In genomic region chr5:71092475-71092874, GRCm38 (mm10) we compare ENCODE assay signal across 11 mouse cellular contexts. TPM values are rescaled to one million over a fixed set of nuclear protein-coding genes. Genes with fewer than 3 reads are reported as not detected.
DNase-seq lines count a peak whose midpoint lies in the region; ATAC-seq lines count a peak whose summit lies in the region.
"Had no signal": no experiment of that assay in that cellular context is flagged by ENCODE, and none has a peak within 500 bp of the region (broad histone marks: within the 10 kb centered on the region; RNA-seq: fewer than 3 reads in every experiment).

No protein-coding gene starts in this region.

- peaks cover 4% of the 10 kb centered on the region; the same call in 1 of the 2 replicates for H3K4me1 ChIP-seq in hindbrain, embryonic 10.5 days (replicated peaks)
- peaks cover 9% of the 10 kb centered on the region for H3K4me1 ChIP-seq in hindbrain, embryonic 13.5 days (replicated peaks)
- H3K4me1 ChIP-seq in forebrain, embryonic 14.5 days (ENCODE audit: control insufficient read depth, insufficient read depth, low read length) = peaks cover 6% of the 10 kb centered on the region; the same call in 1 of the 2 replicates
- H3K4me1 ChIP-seq in heart, embryonic 12.5 days (replicated peaks) = no peaks in the 10 kb centered on the region

- H3K27me3 ChIP-seq in hindbrain, embryonic 10.5 days (ENCODE audit: insufficient read depth, poor library complexity, severe bottlenecking) = peaks cover 14% of the 10 kb centered on the region; the same call in 1 of the 2 replicates
- no peaks in the 10 kb centered on the region for H3K27me3 ChIP-seq in hindbrain, embryonic 13.5 days
- H3K27me3 ChIP-seq in forebrain, embryonic 14.5 days (replicated peaks; ENCODE audit: control insufficient read depth, insufficient read depth, low read length) = no peaks in the 10 kb centered on the region
- H3K27me3 ChIP-seq in heart, embryonic 12.5 days (replicated peaks) = peaks cover 10% of the 10 kb centered on the region; the same call in 1 of the 2 replicates

- H3K4me3 ChIP-seq in hindbrain, embryonic 10.5 days = no peak overlapping the region
- H3K4me3 ChIP-seq in hindbrain, embryonic 13.5 days = no peak overlapping the region
- H3K4me3 ChIP-seq in forebrain, embryonic 14.5 days (ENCODE audit: low read depth, low read length) = no peak overlapping the region
- no peak overlapping the region for H3K4me3 ChIP-seq in heart, embryonic 12.5 days
- H3K4me3 ChIP-seq: embryonic facial prominence, embryonic 13.5 days had no signal

- no peak for ATAC-seq in hindbrain, embryonic 13.5 days (ENCODE audit: low FRiP score)
- no peak for ATAC-seq in forebrain, embryonic 14.5 days
- ATAC-seq in heart, embryonic 12.5 days (ENCODE audit: insufficient number of reproducible peaks, low FRiP score) = no peak

- no peaks in the 10 kb centered on the region for H3K9me3 ChIP-seq in hindbrain, embryonic 10.5 days
- H3K9me3 ChIP-seq in hindbrain, embryonic 13.5 days = no peaks in the 10 kb centered on the region
- H3K9me3 ChIP-seq in forebrain, embryonic 14.5 days (replicated peaks; ENCODE audit: control insufficient read depth, low read length) = no peaks in the 10 kb centered on the region
- no peaks in the 10 kb centered on the region for H3K9me3 ChIP-seq in heart, embryonic 12.5 days (replicated peaks)
- H3K9me3 ChIP-seq: embryonic facial prominence, embryonic 13.5 days had no signal

- intact Hi-C loops in left cerebral cortex, postnatal 14 days (cut with DNase I) = loop anchor here (5.0 to 10.0 kb wide), 3 partner anchors 172 to 1478 kb away; no protein-coding TSS in a partner anchor
- intact Hi-C loops in heart, postnatal 25 days (cut with DNase I) = no loop called here

- H3K27ac ChIP-seq in hindbrain, embryonic 10.5 days = no peak overlapping the region
- H3K27ac ChIP-seq in hindbrain, embryonic 13.5 days = no peak overlapping the region
- no peak overlapping the region for H3K27ac ChIP-seq in forebrain, embryonic 14.5 days (ENCODE audit: low read depth, low read length)
- H3K27ac ChIP-seq in heart, embryonic 12.5 days (ENCODE audit: poor library complexity, severe bottlenecking) = no peak overlapping the region
- H3K27ac ChIP-seq: embryonic facial prominence, embryonic 13.5 days had no signal

- no peaks in the 10 kb centered on the region for H3K36me3 ChIP-seq in hindbrain, embryonic 10.5 days
- H3K36me3 ChIP-seq in hindbrain, embryonic 13.5 days = no peaks in the 10 kb centered on the region
- no peaks in the 10 kb centered on the region for H3K36me3 ChIP-seq in forebrain, embryonic 14.5 days (ENCODE audit: control insufficient read depth, insufficient read depth, low read length)
- H3K36me3 ChIP-seq in heart, embryonic 12.5 days = no peaks in the 10 kb centered on the region
- H3K36me3 ChIP-seq: embryonic facial prominence, embryonic 13.5 days had no signal

- H3K9ac ChIP-seq in hindbrain, embryonic 13.5 days = no peak overlapping the region
- no peak overlapping the region for H3K9ac ChIP-seq in forebrain, embryonic 14.5 days (ENCODE audit: low read length)
- H3K9ac ChIP-seq in heart, embryonic 12.5 days = no peak overlapping the region
- H3K9ac ChIP-seq: embryonic facial prominence, embryonic 13.5 days had no signal

- DNase-seq in hindbrain, embryonic 10.5 days (ENCODE audit: low spot score) = peak; percentile 16
- DNase-seq in forebrain, embryonic 14.5 days (ENCODE audit: low spot score) = peak; percentile 88
- peak; percentile 72 to 74 for DNase-seq in left cerebral cortex, postnatal 14 days (ENCODE audit: low spot score in 2 of 2)
- DNase-seq in right cerebral cortex, adult 18-20 months = peak; percentile 60
- DNase-seq in lung, postnatal 4 days = no peak
- DNase-seq in heart, postnatal 25 days (ENCODE audit: low spot score) = no peak

- H3K4me2 ChIP-seq in hindbrain, embryonic 13.5 days = no peak overlapping the region
- peak overlapping the region; percentile 33 for H3K4me2 ChIP-seq in forebrain, embryonic 14.5 days (ENCODE audit: low read length)
- no peak overlapping the region for H3K4me2 ChIP-seq in heart, embryonic 12.5 days
- H3K4me2 ChIP-seq: embryonic facial prominence, embryonic 13.5 days had no signal

RNA-seq across cellular contexts. Expression of gene Gabra2, which starts 3.2 kb away (rescaled TPM):
- polyA plus RNA-seq in hindbrain, embryonic 10.5 days (2016; fragmentation: Nextera tagmentation; extraction: Ambion mirVana) = 1.3 and 3.3 TPM in 2 replicates
- polyA plus RNA-seq in hindbrain, embryonic 13.5 days (2015; fragmentation: Nextera tagmentation; extraction: Ambion mirVana) = 28.1 and 35.3 TPM in 2 replicates
- polyA plus RNA-seq in forebrain, embryonic 14.5 days (2014; fragmentation: Nextera tagmentation; extraction: Ambion mirVana) = 16.4 and 26.7 TPM in 2 replicates
- 10 to 100 TPM; 74.2 to 78.8 TPM for total RNA-seq in left cerebral cortex, postnatal 14 days (2021)
- not detected for total RNA-seq in heart, postnatal 25 days (2021)
- 0.56 and 1.2 TPM in 2 replicates for polyA plus RNA-seq in heart, embryonic 12.5 days (2016; fragmentation: Nextera tagmentation; extraction: Ambion mirVana)
- total RNA-seq: MEL; neutrophil, adult 5-6 weeks had no signal

Comparison
In these comparisons a context has a peak if more than half of its experiments do, and no peak if none do; other contexts are left out.
1. DNase-seq: peak in hindbrain, embryonic 10.5 days (single experiment), forebrain, embryonic 14.5 days (single experiment), left cerebral cortex, postnatal 14 days (2 of 2) and right cerebral cortex, adult 18-20 months (single experiment); none in lung, postnatal 4 days (0 of 2) and heart, postnatal 25 days (single experiment).